Mouse (Mus musculus) cerebellum, adult 11-12 months (tissue): ENCODE data around the gene Eif4e.
A peak's percentile ranks its signal among the peaks of the same experiment; 100 is the strongest.

ENCODE experiments used
- DNase-seq: peaks from one replicate; pipeline ENCODE4 v3.0.0; 2022

Gene Eif4e

GRCm38 (mm10) chr3:138526073-138526915 lies at the start of gene Eif4e:
Gene Eif4e (plus strand): TSS chr3:138526179.
- DNase-seq, result peak; percentile 33

GRCm38 (mm10) chr3:138479489-138479888 lies 46.5 kb upstream of the Eif4e start:
- no peak for DNase-seq

GRCm38 (mm10) chr3:138481526-138482284 lies 44.3 kb upstream of the Eif4e start:
- DNase-seq, result no peak

- DNase-seq, result no peak
Observed at GRCm38 (mm10) chr3:138483240-138483639, 42.7 kb upstream of the Eif4e start.

- DNase-seq, result no peak
Observed at GRCm38 (mm10) chr3:138488584-138489326, 37.2 kb upstream of the Eif4e start.

- peak; percentile 95 for DNase-seq
Observed at GRCm38 (mm10) chr3:138489327-138490033, 36.5 kb upstream of the Eif4e start, which contains the start of gene Metap1. Gene Metap1 (minus strand): TSS chr3:138489515.

GRCm38 (mm10) chr3:138490034-138490337 lies 36.0 kb upstream of the Eif4e start:
- DNase-seq, result peak; percentile 35

- DNase-seq, result no peak
Observed at GRCm38 (mm10) chr3:138493668-138494067, 32.3 kb upstream of the Eif4e start.

GRCm38 (mm10) chr3:138494565-138494964 lies 31.4 kb upstream of the Eif4e start:
- no peak for DNase-seq

- no peak for DNase-seq
Observed at GRCm38 (mm10) chr3:138495166-138496145, 30.5 kb upstream of the Eif4e start.

GRCm38 (mm10) chr3:138498731-138499130 lies 27.2 kb upstream of the Eif4e start:
- DNase-seq, result no peak

- DNase-seq, result no peak
Observed at GRCm38 (mm10) chr3:138499854-138500740, 25.9 kb upstream of the Eif4e start.

GRCm38 (mm10) chr3:138503754-138504153 lies 22.2 kb upstream of the Eif4e start:
- no peak for DNase-seq

- no peak for DNase-seq
Observed at GRCm38 (mm10) chr3:138506749-138507148, 19.2 kb upstream of the Eif4e start.

- DNase-seq, result no peak
Observed at GRCm38 (mm10) chr3:138509581-138509980, 16.4 kb upstream of the Eif4e start.

GRCm38 (mm10) chr3:138510471-138510870 lies 15.5 kb upstream of the Eif4e start:
- DNase-seq, result no peak

- no peak for DNase-seq
Observed at GRCm38 (mm10) chr3:138513243-138513642, 12.7 kb upstream of the Eif4e start.

- DNase-seq, result no peak
Observed at GRCm38 (mm10) chr3:138514749-138515148, 11.2 kb upstream of the Eif4e start.

- DNase-seq, result no peak
Observed at GRCm38 (mm10) chr3:138515656-138516370, 10.2 kb upstream of the Eif4e start.

- no peak for DNase-seq
Observed at GRCm38 (mm10) chr3:138517881-138518280, 8.1 kb upstream of the Eif4e start.
